Mouse (Mus musculus) thymus, adult 2 months (tissue): ENCODE measurements around the gene Lpin1.

ENCODE experiments used
- CTCF ChIP-seq: fragments of 200-500 bp; IDR thresholded peaks from 2 replicates; pipeline ENCODE4 v1.5.1; 2012; ENCODE audit warnings: mild to moderate bottlenecking, control low read depth, low read length, moderate library complexity, borderline replicate concordance; ENCODE audit not compliant: control insufficient read depth, poor library complexity, insufficient read depth; ENCODE audit errors: extremely low read depth
- POLR2A ChIP-seq: fragments of 200-500 bp; IDR thresholded peaks from 2 replicates; pipeline ENCODE4 v1.6.1; 2012; ENCODE audit warnings: mild to moderate bottlenecking, low read length, control low read depth, moderate library complexity; ENCODE audit not compliant: control insufficient read depth, poor library complexity, insufficient read depth; ENCODE audit errors: extremely low read depth

DNA sequence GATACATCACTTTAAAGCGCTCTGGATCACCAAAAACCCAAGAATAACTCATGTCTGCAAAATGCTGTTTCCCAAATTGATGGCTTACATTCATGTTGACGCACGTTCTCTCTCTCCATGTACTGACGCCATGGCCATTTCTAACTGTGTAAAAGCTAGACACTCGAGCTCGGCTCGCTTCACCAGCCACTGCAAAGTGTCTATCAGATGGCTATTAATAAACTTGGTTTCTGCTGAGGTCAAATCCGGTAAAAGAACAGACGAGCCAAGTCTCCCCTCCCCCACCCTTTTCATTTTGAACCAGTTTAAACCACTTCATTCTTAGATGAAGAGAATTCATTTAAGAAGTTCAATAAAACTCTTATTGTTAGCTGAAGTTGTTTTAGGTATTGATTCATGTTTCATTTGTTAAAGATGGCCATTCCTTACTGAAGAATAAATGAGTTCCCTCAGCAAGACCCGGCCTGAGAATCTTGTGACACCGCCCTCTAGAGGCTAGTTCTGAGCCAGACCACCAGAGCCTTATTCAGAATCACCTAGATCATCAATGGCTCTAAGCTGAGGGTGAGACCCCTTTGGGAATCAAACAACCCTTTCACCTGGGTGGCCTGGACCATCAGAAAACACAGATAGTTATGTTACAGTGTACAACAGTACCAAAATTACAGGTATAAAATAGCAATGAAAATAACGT lies 28.5 kb upstream of the Lpin1 start:
- TF ChIP-seq CTCF (no peak), POLR2A (no peak)
